Mouse (Mus musculus): ENCODE measurements around the gene Clcn6. TPM values are rescaled to one million over a fixed set of nuclear protein-coding genes. Genes with fewer than 3 reads are reported as not detected.

Clcn6 gene
- polyA plus RNA-seq, 1 experiment = 9.0 TPM

DNA sequence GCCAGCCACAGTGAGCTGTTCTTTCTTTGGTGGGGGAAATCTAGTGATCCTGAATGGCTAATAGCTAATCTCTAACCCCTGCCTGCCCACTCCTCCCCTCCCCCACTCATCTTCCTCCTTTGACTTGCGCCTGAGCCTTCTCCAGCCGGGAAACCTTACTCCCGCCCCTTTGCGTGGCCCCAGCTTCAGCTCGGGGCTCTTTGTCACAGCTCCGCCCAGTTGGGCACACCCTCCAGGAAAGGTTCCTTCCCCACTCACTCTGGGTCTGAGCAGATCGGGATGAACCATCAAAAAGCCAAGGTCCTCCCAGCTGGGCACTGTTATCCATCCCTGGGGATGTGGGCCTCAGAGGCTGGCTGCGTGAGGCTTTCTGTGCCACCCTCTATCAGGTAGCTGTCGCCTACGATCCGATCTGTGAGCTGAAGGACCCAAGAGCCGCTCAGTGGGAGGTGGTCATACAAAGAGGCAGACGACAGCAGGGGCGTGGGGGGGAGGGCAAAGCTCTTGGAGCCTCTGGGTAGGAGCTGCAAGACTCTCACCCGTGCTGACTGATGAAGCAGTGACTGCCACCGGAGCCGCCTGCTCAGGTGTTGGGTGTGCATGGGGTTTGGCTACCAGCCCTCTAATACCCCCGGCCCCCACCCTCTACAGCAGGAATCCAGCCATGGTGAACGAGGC lies 2.5 kb upstream of the Clcn6 start:
- Histone ChIP-seq H3K4me1 (ENCODE audit: control insufficient read depth, insufficient read depth, low read length) (peaks cover 25% of the 10 kb centered on the region), H3K27ac (ENCODE audit: insufficient read depth, low read depth, low read length) (peak overlapping the region; percentile 85), H3K4me3 (ENCODE audit: insufficient read depth, low read length) (peak overlapping the region; percentile 79)
- no peak for TF ChIP-seq POLR2A (IDR thresholded peaks at IDR 0.05; ENCODE audit: borderline replicate concordance, low read depth, low read length)
- no peak for TF ChIP-seq CTCF (IDR thresholded peaks at IDR 0.05; ENCODE audit: low read depth, low read length)

DNA sequence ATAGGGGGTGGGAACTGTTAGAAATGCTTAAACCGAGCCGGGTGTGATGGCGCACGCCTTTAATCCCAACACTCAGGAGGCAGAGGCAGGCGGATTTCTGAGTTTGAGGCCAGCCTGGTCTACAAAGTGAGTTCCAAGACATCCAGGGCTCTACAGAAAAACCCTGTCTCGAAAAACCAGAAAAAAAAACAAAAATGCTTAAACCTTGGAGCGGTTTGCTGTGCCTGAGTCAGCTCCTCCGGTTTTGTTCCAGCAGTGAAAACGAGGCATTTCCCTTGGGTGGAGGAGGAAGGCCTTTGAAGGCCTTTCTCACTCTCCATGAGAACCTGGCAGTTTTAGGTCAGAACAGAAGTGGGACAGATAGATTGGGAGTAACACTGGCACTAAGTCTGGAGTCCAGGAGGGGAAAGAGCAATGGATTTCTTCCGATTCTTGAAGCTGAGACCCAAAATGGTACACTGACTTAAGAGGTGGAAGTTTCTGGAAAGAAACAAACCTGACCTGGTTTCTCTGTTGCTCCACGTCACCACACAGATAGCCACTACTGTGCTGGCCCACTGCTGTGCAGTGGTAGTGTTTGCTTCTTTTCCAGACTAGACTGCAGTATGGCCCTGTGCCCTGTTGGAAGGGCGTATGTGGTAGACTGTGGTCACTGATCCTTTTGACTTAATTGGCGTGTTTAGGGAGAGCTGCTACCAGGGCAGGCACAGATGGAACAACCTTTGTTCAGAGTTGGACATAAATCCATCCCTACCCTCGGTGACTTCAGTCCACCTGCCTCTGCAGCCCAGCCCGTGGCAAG lies 1.6 kb upstream of the Clcn6 start:
- Histone ChIP-seq H3K4me1 (ENCODE audit: control insufficient read depth, insufficient read depth, low read length) (peaks cover 25% of the 10 kb centered on the region), H3K27ac (ENCODE audit: insufficient read depth, low read depth, low read length) (peak overlapping the region; percentile 79), H3K4me3 (ENCODE audit: insufficient read depth, low read length) (peak overlapping the region; percentile 79)
- TF ChIP-seq POLR2A (IDR thresholded peaks at IDR 0.05; ENCODE audit: borderline replicate concordance, low read depth, low read length) (no peak), CTCF (IDR thresholded peaks at IDR 0.05; ENCODE audit: low read depth, low read length) (no peak)

DNA sequence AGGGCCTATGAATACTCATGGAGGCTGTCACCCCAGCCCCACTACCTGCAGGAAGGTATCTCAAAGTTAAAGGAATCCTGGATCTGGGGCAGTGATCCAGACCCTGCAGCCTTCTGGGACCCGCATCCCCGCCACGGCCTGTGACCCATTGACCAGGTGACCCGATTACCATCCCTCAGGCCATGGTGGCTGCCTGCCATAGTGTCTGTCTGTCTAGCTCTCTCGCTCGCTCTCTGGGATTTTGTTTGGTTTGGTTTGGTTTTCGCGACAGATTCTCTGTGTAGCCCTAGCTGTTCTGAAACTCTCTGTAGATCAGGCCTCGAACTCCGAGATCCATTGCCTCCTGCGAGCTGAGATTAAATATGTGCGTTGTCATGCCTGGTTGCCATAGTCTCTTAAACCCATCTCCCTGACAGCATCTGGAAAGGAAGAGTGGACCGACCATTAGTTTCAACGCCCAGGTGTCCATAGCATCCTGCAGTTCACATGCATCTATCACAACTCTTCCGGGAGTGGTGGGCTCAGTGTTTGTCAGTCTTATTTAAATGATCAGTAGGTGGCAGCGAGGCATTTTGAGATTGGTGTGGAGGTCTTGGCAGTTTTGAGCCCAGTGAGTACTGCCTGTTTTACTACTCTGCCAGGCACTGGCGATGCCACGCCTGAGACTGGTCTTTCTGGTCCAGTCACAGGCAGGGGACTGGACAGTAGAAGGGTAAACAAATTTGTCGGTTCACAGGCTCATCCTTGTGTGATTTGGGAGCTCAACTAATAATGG lies 820 bp upstream of the Clcn6 start:
- peaks cover 25% of the 10 kb centered on the region for H3K4me1 ChIP-seq (ENCODE audit: control insufficient read depth, insufficient read depth, low read length)
- peak overlapping the region; percentile 79 for H3K4me3 ChIP-seq (ENCODE audit: insufficient read depth, low read length)
- TF ChIP-seq CTCF (IDR thresholded peaks at IDR 0.05; ENCODE audit: low read depth, low read length) = no peak
- TF ChIP-seq POLR2A (IDR thresholded peaks at IDR 0.05; ENCODE audit: borderline replicate concordance, low read depth, low read length) = no peak
- peak overlapping the region; percentile 79 for H3K27ac ChIP-seq (ENCODE audit: insufficient read depth, low read depth, low read length)

DNA sequence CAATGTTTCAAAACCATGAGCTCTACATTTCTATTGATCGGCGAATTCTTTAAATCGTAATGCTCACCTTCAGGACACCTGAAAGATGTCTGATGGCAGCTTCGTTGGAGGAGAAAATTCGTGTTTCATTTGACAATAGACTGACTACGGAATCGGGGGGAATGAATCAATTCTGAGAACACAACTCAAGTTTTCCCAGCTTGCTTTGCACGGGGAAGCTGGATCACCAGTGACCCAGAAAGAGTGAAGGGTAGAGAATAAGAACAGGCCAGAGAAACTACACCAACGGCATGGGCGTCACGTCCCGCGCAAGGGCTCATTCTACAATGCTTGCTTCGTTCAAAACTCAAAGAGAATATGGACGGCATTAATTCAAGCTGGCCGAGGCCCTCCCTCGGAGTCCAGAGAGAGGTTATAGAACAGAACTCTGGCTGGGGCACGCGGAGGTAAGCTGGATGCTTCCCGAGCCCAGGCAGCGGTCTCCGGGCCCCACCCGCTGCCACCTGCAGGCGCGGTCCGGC lies 482 bp downstream of the Clcn6 start:
- Histone ChIP-seq H3K4me3 (ENCODE audit: insufficient read depth, low read length) (peak overlapping the region; percentile 82), H3K4me1 (ENCODE audit: control insufficient read depth, insufficient read depth, low read length) (peaks cover 23% of the 10 kb centered on the region), H3K27ac (ENCODE audit: insufficient read depth, low read depth, low read length) (peak overlapping the region; percentile 83)
- TF ChIP-seq POLR2A (IDR thresholded peaks at IDR 0.05; ENCODE audit: borderline replicate concordance, low read depth, low read length) (no peak), CTCF (IDR thresholded peaks at IDR 0.05; ENCODE audit: low read depth, low read length) (no peak)

DNA sequence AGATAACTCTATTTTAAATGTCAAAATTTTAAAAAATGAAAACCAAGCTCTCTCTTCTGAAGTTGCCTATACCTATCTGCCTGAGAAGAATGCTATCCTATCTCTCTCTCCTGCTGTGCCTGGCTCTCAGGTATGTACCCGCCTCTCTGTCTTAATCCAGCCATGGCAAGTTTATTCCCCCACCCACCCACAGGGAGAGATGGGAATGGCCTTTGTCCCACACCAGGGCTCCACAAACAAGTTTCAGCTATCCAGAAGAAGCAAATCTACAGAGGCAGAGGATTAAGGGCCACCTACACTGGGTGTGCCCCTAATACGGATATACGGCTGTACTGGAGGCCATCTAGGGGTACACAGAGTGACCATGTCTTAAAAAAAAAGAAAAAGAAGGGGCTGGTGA lies 3.2 kb downstream of the Clcn6 start:
- no peak for TF ChIP-seq CTCF (IDR thresholded peaks at IDR 0.05; ENCODE audit: low read depth, low read length)
- Histone ChIP-seq H3K4me1 (ENCODE audit: control insufficient read depth, insufficient read depth, low read length) (peaks cover 10% of the 10 kb centered on the region), H3K27ac (ENCODE audit: insufficient read depth, low read depth, low read length) (no peak overlapping the region), H3K4me3 (ENCODE audit: insufficient read depth, low read length) (no peak overlapping the region)

DNA sequence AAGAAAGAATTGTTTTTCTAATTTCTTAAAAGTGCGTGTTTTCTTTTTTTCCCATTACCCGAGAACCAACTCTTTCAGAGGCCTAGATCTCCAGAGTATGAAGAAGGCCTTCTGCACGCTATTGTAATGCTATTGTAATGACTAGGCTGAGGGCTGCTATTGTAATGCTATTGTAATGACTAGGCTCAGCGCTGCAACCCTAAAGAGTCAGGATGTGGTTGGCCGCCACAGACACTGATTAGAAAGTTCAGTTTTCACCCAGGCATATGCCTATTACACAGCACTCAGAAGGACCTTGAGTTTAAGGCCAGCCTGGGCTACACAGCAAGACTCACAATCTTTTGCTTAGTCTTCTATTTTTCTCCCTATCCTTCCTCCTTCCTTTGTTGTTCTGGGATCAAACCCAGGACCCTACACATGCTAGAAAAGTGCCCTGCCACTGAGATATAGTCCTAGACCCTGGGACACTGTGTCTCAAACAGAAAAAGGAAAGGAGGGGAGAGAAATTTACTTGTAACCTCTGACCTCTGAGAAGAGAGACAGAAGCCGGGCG lies 4.7 kb downstream of the Clcn6 start:
- Histone ChIP-seq H3K4me3 (ENCODE audit: insufficient read depth, low read length) (no peak overlapping the region), H3K4me1 (ENCODE audit: control insufficient read depth, insufficient read depth, low read length) (peaks cover 7% of the 10 kb centered on the region), H3K27ac (ENCODE audit: insufficient read depth, low read depth, low read length) (no peak overlapping the region)
- TF ChIP-seq POLR2A (IDR thresholded peaks at IDR 0.05; ENCODE audit: borderline replicate concordance, low read depth, low read length) (no peak), CTCF (IDR thresholded peaks at IDR 0.05; ENCODE audit: low read depth, low read length) (no peak)

DNA sequence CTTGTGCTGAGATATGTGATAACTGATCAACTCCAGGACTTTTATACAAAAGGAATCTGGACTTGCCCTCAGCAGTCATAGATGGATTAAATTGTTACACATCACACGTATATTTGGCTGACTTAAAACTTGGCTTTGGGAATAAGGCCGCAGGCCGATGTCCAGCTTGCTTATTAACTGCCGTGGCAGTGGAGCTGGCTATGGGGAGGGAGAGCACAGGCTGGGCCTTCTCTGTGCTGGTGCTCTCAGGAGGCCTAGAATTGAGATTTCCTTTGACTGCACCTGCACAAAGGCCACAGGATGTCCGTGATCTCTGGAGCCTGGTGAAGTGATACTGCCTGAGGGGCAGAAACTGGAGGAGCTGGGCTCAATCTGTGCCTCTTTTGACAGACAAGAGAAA lies 8.1 kb downstream of the Clcn6 start:
- Histone ChIP-seq H3K27ac (ENCODE audit: insufficient read depth, low read depth, low read length) (no peak overlapping the region), H3K4me3 (ENCODE audit: insufficient read depth, low read length) (no peak overlapping the region), H3K4me1 (ENCODE audit: control insufficient read depth, insufficient read depth, low read length) (peaks cover 2% of the 10 kb centered on the region; the same call in 1 of the 2 replicates)
- TF ChIP-seq POLR2A (IDR thresholded peaks at IDR 0.05; ENCODE audit: borderline replicate concordance, low read depth, low read length) (no peak), CTCF (IDR thresholded peaks at IDR 0.05; ENCODE audit: low read depth, low read length) (no peak)

DNA sequence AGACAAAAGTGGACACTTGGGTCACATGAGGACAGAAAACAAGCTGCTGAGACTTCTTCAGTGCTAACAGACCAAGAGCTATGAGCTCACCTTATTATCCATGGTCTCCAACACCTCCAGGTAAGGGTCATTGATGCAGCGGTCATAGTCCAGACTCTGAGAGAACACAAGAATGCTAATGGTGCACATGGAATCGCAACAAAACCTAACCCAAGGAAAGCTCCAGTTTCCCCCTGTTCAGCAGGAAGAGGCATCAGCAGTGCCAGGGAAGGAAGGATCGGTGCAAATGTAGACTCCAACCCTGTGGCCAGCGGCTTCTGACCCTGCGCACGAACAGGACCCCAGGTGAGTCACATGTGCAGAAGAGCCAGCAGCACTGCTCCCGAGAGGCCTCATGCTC lies 9.3 kb downstream of the Clcn6 start:
- H3K27ac ChIP-seq (ENCODE audit: insufficient read depth, low read depth, low read length) = no peak overlapping the region
- no peak overlapping the region for H3K4me3 ChIP-seq (ENCODE audit: insufficient read depth, low read length)
- TF ChIP-seq POLR2A (IDR thresholded peaks at IDR 0.05; ENCODE audit: borderline replicate concordance, low read depth, low read length) (no peak), CTCF (IDR thresholded peaks at IDR 0.05; ENCODE audit: low read depth, low read length) (no peak)
- peaks cover 2% of the 10 kb centered on the region; the same call in 1 of the 2 replicates for H3K4me1 ChIP-seq (ENCODE audit: control insufficient read depth, insufficient read depth, low read length)

DNA sequence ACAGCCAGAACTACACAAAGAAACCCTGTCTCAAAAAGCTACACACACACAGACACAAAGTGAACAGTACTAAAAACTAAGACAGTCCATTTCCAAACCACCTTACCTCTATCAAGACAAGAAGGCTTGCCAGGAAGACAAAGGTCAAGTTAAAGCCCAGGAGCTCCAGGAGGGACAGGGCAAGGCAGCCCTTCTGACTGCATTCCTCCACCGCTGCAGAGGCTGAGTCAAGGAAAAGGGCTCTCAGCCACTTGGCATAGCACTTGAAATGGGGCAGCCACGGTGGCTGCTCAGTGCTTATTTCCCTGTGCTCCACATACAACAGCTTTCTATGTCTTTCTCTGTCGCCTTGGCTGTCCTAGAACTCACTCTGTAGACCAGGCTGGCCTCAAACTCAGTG lies 14.6 kb downstream of the Clcn6 start:
- H3K27ac ChIP-seq (ENCODE audit: insufficient read depth, low read depth, low read length) = no peak overlapping the region
- no peak overlapping the region for H3K4me3 ChIP-seq (ENCODE audit: insufficient read depth, low read length)
- H3K4me1 ChIP-seq (ENCODE audit: control insufficient read depth, insufficient read depth, low read length) = no peaks in the 10 kb centered on the region
- TF ChIP-seq POLR2A (IDR thresholded peaks at IDR 0.05; ENCODE audit: borderline replicate concordance, low read depth, low read length) (no peak), CTCF (IDR thresholded peaks at IDR 0.05; ENCODE audit: low read depth, low read length) (no peak)

All from bone marrow macrophage, adult 2 months (primary cell).